Mouse (Mus musculus): ENCODE data around the gene Ctu2. TPM values are rescaled to one million over a fixed set of nuclear protein-coding genes. Genes with fewer than 3 reads are reported as not detected.

The Ctu2 gene
- total RNA-seq, 4 experiments from 2014 or later, result 23.4 to 31.5 (median 27.6) TPM

DNA sequence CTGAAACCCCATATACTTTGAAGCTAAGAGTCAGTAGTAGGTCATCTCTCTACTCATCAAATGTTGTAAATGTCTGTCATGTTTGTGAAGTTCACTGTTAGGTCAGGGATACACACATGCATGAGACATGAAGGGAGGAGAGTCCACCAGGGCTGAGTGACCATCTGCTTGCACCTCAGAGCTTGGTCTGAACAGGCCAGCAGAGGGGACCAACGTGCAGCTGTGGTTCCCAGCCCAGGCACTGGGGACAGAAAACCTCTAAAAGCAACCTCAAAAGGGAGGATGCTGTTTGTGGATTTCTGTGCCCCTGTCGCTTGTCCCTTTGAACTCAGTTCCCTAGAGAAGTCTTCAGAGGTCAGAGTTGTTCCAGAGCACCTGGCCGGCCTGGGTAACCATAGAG, 30.7 kb upstream of the Ctu2 start:
- DNase-seq (ENCODE audit: low spot score in 2 of 2), result no peak

DNA sequence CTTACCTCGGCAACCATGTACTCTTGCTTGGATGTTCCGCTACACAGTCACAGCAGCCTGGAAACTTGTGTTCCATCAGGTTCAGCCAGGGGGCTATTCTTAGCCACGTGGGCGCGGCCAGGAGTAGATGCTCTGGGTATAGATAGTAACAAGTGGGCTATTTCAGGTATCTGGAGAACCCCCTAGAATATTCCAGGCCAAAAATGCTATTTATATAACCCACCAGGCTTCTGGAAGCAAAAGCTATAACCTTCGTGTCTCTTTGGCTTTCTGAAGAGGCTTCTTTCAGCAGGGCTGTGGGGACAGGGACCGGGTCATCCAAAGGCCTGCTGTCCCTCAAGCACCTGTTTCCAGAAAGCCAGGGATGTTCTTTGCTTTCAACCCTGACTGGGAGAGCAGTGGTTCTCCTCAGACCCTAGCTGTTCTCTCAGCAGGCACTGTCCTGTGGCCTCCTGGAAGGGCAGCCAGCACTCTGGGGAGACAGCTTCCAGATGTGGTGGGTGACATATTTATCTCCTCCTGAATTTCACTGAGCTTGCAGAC, 24.7 kb upstream of the Ctu2 start:
- no peak for DNase-seq (ENCODE audit: low spot score in 2 of 2)

DNA sequence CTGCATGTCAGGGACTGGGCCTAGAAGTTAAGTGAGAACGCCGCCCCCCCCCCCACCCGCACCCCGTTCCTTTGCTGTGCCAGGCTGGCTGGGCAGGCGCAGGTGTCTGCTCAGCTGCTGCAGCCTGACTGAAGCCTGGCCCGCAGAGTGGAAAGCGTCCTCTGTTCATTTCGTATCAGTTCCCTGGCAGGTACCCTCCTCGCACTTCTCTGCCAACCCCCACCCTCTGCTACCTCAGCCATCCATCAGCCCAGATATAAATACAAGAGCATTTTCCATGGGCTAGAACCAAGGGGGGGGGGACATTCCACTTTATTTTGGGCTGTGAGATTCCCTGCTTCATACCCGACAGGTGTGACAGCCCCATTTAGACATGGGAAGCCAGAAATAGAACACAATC, 23.8 kb upstream of the Ctu2 start:
- no peak for DNase-seq (ENCODE audit: low spot score in 2 of 2)

DNA sequence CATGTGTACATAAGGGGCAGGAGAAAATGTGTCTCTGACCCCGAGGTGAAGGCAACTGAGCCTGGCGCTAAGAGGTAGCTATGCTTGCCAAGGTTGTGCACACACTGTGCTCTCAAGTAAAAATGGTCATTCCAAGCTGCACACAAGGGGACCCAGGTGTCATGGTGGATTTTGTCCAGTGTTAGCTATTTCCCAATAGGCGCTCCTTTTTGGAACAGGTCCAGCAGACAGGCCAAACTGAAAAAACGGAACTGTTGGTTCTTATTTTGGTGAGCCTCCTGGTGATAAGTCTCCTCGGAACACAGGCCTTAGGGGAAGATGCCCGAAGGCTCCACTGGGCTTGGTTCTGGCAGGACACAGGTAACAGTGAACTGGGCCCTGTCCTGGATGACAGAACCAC, 21.5 kb upstream of the Ctu2 start:
- no peak for DNase-seq (ENCODE audit: low spot score in 2 of 2)

DNA sequence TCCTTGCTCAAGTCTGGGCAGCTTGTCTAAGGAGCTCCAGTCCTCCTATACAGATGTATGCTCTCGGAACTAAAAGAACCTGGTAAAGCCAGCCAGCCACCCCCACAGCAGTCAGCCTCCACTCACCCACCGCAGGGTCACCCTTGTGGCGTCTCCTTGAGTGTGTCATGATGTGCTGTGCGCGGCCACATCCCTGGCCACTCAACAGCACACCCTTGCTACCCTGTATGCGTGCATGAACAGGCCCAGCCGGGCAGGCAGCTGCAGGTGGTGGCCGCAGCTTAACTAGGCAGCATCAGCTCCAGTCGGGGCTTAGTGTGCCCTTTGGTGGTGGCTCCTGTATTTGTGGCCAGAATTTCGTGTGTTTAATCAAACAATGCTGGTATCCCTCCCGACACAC, 18.8 kb upstream of the Ctu2 start:
- no peak for DNase-seq (ENCODE audit: low spot score in 2 of 2)

DNA sequence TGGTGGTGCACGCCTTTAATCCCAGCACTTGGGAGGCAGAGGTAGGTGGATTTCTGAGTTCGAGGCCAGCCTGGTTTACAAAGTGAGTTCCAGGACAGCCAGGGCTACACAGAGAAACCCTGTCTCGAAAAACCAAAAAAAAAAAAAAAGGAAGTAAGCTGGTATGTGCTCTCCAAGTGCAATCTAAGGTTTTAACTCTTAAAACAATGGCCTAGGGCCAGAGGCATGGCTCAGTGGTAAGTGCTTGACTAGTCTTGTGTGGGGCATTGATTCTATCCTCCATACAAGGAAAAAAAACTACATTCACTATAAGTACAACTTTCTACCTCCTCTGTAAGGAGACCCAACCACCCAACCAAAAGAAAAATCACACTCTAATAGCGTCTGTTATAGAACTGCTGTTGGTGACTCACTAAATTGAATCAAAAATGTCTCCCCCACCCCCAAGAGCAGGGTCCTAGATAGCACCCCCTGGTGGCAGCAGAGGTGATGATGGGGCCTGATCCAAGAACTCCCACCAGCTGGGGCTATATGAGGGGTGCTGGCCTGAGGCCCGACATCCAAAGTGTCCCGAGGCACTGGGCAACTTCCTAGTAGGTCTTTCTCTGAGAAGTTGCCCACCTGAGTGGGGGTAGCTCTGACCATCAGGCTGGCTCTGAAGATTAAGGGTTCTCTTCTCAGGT, 16.6 kb upstream of the Ctu2 start:
- no peak for DNase-seq (ENCODE audit: low spot score in 2 of 2)

DNA sequence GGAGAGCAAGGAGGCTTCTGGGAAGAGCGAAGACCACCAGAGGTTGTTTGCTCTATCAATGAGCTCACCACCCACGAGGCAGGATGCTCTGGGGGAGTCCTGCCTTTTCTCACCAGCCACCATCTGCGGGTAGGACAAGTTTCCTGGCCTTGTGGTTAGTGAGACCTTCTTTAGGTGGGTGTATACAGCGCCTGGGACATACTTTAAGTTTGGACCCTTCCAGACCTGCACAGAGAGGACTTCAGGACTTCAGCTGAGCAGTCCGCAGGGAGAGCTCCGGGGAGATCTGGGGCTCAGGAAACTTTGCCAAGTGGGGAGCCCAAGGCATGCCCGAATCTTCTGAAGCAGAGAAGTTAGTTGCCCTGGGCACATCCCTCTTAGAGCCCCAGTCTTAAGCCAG, 16.0 kb upstream of the Ctu2 start:
- DNase-seq (ENCODE audit: low spot score in 2 of 2), result no peak

DNA sequence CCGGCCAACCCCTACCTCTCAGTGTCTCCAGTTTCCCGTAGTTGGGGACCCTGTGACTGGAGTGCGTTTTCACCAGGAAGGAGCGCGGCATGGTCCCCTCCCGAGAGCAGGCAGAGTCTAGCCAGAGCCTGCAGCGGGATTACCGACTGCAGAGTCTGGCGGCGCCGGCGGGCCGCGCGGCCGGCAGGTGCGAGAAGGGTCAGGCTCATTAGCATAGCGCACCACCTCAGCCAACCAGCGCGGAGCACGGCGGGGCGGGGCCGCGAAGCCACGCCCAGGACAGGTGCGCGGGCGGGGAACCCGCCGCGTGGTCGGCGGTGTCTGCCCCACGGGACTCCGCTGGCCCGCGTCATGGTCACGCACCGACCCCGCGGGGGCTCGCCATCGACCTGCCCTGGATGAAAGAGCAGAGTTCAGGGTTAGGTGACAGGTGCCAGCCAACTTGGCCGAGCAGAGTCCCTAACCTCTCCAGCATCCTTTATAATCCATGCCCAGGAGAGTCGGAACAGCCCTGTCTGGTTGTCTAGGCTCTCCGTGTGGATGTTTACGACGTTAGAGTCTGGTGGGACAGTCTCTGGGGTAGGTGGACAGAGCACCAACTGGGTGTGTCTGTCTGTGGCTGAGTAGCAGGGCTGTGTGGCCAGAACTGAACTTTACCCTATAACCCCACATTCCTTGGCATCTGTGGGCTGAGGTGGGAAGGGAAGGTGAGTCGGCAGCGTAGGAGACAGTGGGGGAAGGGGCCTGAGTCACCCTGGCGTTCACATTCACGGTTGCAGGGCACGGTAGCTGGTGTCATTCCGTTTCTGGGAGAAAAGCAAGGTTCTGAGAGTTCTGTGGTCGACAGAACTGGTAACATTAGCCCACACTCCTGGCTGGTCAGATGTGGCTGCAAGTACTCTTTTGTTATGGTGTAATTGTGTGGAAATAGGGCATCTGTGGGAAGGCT, 15.1 kb upstream of the Ctu2 start, which contains the start of gene Snai3:
Gene Snai3 (minus strand): TSS at position 210 of the 949 bp plus-strand sequence.
- DNase-seq (ENCODE audit: low spot score in 2 of 2), result no peak

DNA sequence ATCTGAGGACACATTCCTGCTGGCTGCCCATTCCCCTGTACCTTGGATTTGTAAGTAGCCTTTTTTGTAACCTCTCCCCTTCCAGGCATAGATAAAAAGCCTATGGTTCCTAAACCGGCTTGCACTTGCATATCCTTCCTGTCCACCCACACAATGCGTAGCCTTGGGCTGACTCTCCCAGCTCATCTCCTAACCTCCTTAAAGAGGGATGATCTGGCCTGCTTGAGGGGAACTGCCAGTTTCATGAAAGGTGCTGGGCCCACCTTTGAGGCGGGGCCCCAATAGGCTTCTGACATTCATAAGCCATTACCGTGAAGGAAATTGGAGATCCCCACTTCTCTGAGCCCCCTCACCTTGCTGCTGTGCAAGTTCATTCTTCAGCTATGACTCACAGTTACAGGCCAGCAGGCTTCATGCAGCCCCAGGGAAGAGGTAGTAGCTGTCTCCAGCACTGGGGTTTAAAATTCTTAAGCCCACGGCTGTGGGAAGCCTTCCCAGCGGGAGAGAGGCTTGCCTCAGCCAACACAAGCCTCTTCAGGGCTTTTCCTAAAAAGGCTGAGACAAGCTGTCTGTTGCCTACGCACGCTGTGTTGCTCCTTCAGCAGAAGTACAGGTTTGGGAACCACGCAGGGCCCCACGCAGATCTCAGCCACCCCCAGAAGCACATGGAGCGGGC, 14.3 kb upstream of the Ctu2 start:
- DNase-seq (ENCODE audit: low spot score in 2 of 2), result peak; percentile 56 to 63

DNA sequence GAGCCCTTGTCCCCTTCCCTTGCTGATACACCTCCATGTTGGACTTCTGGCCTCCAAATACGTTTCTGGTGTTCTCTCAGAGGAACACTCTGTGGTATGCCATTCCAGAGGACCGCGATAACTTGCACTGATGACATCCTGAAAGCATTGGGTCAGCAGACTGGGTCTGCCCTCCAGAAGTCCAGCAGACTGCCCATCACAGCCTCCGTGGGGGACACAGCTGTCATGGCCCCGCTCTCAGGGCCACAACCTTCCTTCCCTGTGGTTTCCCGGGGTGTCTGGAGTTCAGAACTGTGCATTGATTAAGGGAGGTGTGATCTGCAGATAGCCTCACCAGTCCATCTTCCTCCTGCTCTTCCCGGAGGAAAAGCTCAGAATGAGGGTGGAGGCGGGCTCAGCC, 13.4 kb upstream of the Ctu2 start:
- no peak for DNase-seq (ENCODE audit: low spot score in 2 of 2)

DNA sequence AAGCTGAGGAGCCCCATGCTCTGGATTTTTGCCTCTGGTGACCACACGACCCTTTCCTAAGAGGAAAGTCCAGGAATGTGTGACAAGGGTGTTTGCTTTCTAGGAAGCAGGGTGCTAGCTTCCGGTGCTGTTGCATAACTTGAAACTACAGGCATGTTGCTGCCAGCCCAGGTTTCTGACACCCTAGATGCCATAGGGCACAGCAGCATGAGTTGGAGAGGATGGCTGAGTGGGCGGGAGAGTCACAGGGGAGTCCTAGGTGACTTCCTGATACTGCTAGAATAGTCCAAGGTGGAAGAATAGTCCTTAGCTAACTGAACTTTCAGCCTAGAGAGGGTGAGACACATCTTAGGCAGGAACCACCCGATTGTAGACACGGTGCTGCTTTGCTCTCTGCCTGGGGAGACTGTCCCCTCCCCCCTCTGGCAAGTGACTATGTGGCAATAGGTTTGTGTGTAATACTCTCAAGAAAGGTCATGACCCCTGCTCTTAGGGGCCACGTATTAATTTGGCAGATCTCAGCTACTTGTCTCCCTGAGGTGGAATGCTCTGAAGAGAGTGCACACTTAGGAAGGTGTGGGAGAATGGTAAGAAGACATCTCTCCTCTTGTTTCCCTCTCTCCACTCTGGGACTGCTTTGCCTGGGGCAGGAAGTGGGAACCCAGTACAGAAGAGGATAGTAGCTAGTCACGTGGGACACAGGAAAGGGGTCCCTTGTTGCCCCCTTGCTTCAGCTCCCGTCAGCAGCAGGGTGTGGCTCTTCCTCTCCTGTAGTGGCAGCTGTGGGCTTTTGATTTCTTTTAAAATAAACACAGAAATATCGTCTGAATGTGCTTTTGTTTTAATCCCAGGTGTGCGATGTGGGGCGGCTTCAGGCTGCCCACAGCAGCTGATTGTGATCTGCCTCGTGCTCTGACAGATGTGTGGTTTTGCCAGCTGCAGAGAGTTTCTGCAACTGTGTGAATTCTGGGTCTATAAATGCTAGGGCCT, 12.0 kb upstream of the Ctu2 start:
- no peak for DNase-seq (ENCODE audit: low spot score in 2 of 2)

DNA sequence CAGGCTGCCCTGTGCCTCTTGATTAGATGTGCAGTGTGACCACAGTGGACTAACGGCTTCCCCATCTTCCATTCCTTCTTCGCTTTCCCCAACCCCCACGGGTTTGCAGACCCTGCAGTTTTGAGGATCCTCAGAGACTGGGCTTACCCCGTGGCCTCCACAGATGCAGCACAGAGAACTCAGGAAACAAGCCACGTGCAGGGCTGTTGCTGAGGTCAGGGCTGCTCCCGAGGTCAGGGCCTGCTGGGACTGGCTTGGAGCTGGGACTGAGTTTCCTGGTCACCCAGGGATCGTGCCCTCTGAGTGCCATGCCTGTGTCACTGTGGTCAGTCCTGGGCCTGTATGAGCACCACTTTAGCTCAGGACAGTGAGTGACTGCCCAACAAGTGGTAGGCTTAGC, 11.0 kb upstream of the Ctu2 start:
- DNase-seq (ENCODE audit: low spot score in 2 of 2), result no peak

DNA sequence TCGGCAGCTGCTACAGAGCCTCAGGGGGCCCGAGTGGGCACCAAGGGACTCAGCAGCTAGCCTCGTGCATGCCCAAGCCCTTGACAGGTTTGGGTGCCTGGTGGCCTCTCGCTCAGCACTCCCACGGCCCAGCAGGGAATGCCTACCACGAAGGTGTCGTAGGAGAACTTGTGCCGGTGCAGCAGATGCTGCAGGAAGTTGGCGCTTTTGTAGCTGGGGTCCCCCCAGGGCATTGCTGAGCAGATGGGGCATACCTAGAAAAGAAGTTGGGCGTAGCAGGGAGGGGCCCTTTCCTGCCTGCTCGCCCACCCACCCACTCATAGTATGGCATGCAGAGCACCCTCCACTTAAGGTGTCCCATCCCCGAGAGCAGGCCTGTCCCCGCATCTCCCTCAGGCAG, 8.1 kb upstream of the Ctu2 start:
- no peak for DNase-seq (ENCODE audit: low spot score in 2 of 2)

DNA sequence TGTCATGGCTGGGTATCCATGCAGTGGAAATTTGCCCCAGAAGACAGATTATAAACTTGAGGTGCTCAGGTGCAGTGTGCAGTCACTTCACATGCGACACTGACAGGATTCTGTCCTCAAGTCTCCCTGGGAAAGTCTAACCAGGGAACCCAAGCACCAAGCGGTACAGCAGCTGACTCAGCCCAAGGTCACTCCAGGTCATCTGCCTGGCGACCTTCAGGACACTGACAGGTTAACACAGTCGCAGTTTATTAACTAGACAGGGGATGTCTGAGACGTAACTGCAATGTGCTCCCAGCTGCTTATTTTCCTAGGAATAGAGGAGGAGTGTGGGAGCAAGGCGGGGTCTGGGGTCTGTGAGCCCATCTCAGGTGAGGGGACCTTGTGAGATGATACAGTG, 6.5 kb upstream of the Ctu2 start:
- no peak for DNase-seq (ENCODE audit: low spot score in 2 of 2)

DNA sequence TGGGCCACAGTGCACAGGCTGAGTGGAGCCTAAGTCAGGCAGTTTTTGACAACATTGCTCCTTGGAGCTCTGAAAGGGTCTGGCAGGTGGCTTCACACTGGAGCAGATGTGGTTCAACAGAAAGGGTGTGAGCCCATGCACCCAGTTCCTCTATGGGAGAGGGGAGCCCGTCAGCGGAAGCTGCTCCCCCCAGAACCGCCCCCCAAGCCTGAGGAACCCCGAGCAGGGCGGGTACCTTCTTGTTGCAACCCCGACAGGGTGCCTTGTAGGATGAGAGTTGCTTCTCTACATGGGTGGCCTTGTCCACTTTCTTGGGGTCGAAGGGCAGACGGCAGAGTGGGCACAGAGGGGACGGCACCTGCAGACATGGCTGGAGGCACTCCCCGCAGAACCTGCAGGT, 6.0 kb upstream of the Ctu2 start:
- no peak for DNase-seq (ENCODE audit: low spot score in 2 of 2)

DNA sequence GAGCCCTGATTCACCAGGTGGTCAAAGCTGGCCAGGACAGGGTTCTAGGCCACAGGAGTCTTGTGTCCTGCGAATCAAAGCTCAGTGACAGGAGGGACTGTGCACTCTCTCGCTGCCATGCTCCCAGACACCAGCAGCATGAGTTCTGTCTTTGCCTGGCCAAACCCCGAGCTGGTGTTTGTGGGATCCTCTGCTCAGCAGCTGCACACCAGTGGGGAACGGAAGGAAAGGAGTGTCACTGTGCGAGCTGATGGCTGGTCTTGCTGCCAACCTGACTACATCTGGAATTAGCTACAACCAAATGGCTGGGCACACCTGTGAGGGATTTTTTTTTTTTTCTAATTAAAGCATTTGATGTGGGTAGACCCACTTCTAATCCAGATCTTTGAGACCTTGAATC, 5.3 kb upstream of the Ctu2 start:
- no peak for DNase-seq (ENCODE audit: low spot score in 2 of 2)

DNA sequence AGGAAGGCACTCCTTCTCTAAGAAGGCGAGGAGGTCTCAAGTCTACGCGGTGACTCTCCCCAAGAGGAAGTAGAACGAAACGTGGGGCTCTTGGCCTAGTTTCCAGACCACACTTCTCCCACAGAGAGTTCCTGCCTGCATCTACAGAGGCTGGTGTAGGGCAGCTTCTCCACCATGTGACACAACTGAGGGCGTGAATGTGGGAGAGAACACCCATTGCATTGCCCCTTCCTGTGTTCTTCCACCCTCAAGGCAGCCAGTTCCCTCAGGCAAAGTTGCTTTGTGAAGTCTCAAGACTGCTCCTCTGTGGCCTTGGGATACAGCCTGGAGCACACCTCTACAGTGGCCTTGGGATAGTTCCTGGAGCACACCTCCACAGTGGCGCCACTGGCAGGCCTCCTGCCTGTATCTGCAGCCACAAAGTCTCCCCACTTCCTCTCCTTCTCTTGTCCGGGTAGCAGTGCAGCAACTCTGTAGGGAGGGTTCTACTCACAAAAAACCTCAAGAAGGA, 2.0 kb upstream of the Ctu2 start:
- DNase-seq (ENCODE audit: low spot score in 2 of 2), result no peak

DNA sequence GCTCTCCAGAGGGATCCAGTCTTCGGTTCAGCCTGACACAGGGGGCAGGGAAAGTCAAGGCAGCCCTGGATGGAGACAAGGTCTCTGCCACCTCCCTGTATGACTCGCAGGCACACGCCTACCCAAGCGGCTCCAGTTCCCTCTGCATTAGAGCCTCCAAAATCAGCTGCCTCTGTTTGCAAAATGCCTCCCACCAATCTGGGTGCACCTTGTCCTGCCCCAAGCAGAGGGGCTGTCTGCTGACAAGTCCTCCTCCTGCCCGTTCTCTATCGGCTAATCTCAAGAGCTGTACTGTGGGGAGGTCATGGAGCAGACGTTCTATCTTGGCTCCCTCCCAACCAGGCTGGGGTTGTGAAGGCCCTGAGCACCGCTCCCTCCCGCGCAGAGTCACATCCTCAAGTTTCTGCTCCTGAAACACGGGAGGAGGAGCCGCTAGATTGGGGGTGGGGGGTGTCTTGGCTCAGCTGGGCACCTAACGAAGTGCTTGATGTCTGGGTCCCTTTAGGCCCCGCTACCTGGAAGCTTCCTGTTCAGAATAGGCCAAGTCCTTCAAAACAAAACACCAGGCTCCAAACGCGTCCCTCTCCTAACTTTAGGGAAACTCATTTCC, 887 bp upstream of the Ctu2 start:
- no peak for DNase-seq (ENCODE audit: low spot score in 2 of 2)

DNA sequence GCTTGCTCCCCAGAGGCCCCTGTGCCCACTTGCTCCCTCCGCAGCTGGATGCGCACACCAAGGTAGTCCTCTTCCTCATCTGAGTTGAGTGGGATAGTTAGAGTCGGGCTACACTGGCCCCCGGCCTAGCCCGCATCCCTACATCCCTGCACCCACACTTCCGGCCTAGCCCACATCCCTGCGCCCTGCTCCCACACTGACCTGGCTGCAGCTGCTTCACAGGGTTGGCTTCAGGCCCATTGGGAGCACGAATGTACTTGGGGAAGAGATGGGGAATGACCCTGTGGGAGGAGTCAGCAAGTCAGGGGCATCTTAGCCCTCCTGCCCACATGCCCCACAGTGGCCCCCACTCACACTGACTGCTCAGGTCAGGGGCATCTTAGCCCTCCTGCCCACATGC, 6.5 kb downstream of the Ctu2 start:
- DNase-seq (ENCODE audit: low spot score in 2 of 2), result no peak

DNA sequence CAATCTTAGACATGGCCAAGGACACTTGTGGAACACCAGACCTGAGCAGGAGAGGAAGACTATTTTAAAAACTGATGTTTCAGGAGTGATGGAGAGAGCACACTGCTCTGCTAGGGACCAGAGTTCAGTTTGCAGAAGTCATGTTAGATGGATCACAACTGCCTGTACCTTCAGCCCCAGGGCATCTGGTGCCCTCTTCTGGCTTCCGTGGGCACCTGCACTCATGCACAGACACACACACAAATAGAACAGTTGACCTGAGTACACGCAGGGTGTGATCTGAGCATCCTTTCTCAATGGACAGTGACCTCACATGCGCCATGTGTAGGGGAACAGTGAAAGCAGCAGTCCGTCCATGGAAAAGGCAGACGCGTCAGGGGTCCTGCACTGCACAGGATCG, 7.9 kb downstream of the Ctu2 start:
- no peak for DNase-seq (ENCODE audit: low spot score in 2 of 2)
